Mouse (Mus musculus) thymus, adult 2 months (tissue): ENCODE results near the gene Trim62. TPM values are rescaled to one million over a fixed set of nuclear protein-coding genes. Genes with fewer than 3 reads are reported as not detected.

Source experiments
- DNase-seq: peaks from one replicate; pipeline ENCODE4 v3.0.0; 2021
- H3K27ac ChIP-seq: fragments of 200-500 bp; 2 replicates; pipeline ENCODE4 v1.5.1; 2012; ENCODE audit warnings: low read length, control low read depth; ENCODE audit not compliant: control insufficient read depth, insufficient read depth
- H3K27me3 ChIP-seq: fragments of 200-500 bp; 2 replicates; pipeline ENCODE4 v1.6.1; 2012; ENCODE audit warnings: mild to moderate bottlenecking, low read length, moderate library complexity, mixed read lengths; ENCODE audit not compliant: control insufficient read depth, insufficient read depth
- H3K36me3 ChIP-seq: fragments of 200-500 bp; 2 replicates; pipeline ENCODE4 v1.6.1; 2012; ENCODE audit warnings: mild to moderate bottlenecking, low read length, moderate library complexity; ENCODE audit not compliant: control insufficient read depth, insufficient read depth
- H3K4me1 ChIP-seq: fragments of 200-500 bp; replicated peaks from 2 replicates; pipeline ENCODE4 v1.6.1; 2012; ENCODE audit warnings: low read length; ENCODE audit not compliant: control insufficient read depth, insufficient read depth
- H3K4me3 ChIP-seq: fragments of 200-500 bp; 2 replicates; pipeline ENCODE4 v1.5.1; 2012; ENCODE audit warnings: mild to moderate bottlenecking, low read length, control low read depth, moderate library complexity; ENCODE audit not compliant: control insufficient read depth, insufficient read depth
- CTCF ChIP-seq: fragments of 200-500 bp; IDR thresholded peaks from 2 replicates; pipeline ENCODE4 v1.5.1; 2012; ENCODE audit warnings: mild to moderate bottlenecking, control low read depth, low read length, moderate library complexity, borderline replicate concordance; ENCODE audit not compliant: control insufficient read depth, poor library complexity, insufficient read depth; ENCODE audit errors: extremely low read depth
- POLR2A ChIP-seq: fragments of 200-500 bp; IDR thresholded peaks from 2 replicates; pipeline ENCODE4 v1.6.1; 2012; ENCODE audit warnings: mild to moderate bottlenecking, low read length, control low read depth, moderate library complexity; ENCODE audit not compliant: control insufficient read depth, poor library complexity, insufficient read depth; ENCODE audit errors: extremely low read depth
- WGBS: fragments of 180-500 bp; shearing (Covaris S2); methylation state at CpG from one replicate; pipeline ENCODE4 v1.1.7; 2018; 5-methylcytosine and 5-hydroxymethylcytosine counted together
- polyA plus RNA-seq: library from polyadenylated mRNA; depleted of rRNA; stranded (reverse); fragments of >200 nt; gene quantifications from 2 replicates; pipeline ENCODE4 v1.2.3, GENCODE M21; 2012

The Trim62 gene
- polyA plus RNA-seq, 1 experiment = 7.3 TPM

DNA sequence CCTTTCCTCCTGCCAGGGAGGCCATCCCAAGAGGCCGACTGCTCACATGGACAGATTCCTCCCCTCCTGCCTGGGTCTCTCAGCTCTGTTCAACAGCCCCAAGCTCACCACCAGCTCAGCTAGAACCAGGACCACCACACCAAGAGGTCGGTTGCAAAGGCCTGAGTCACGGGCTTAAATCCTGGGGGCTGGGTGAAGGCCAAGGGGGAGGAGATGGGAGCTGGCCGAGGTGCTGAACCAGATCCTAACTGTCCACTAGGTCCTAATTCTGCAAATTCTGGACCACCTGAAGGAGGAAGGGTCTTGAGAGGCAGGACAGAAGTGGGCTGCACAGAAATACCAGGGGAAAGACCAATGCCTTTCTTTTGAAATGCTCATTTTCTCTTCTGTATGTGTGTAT lies 30.4 kb downstream of the Trim62 start:
- H3K4me3 ChIP-seq = no peak overlapping the region
- TF ChIP-seq CTCF (no peak), POLR2A (no peak)
- DNase-seq = no peak
- no peaks in the 10 kb centered on the region for H3K36me3 ChIP-seq
- no peaks in the 10 kb centered on the region for H3K4me1 ChIP-seq
- 27% methylated on average over 4 of the region's 4 CpGs for WGBS
- H3K27me3 ChIP-seq = no peaks in the 10 kb centered on the region
- H3K27ac ChIP-seq = no peak overlapping the region

DNA sequence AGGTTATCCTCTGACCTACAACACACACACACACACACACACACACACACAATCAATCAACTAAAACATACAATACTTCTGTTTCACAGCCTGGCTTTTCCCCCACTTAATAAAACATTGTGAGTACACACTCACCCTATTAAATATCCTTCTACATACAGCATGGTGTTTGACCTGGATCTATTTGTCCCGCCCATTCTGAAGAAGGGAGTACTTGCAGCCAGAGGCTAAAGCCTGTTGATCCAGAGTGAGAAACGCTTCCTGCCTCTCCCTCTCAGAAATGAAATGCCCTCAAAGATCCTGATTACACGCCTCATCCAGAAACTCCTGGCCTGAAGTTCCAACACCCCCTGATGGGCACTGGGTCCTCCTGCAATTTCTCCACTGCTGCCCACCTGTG lies 33.7 kb downstream of the Trim62 start:
- TF ChIP-seq CTCF (no peak), POLR2A (no peak)
- no peaks in the 10 kb centered on the region for H3K36me3 ChIP-seq
- WGBS = 86% methylated on average over 3 of the region's 3 CpGs
- no peaks in the 10 kb centered on the region for H3K27me3 ChIP-seq
- no peak for DNase-seq
- no peak overlapping the region for H3K27ac ChIP-seq
- H3K4me1 ChIP-seq = no peaks in the 10 kb centered on the region
- H3K4me3 ChIP-seq = no peak overlapping the region

DNA sequence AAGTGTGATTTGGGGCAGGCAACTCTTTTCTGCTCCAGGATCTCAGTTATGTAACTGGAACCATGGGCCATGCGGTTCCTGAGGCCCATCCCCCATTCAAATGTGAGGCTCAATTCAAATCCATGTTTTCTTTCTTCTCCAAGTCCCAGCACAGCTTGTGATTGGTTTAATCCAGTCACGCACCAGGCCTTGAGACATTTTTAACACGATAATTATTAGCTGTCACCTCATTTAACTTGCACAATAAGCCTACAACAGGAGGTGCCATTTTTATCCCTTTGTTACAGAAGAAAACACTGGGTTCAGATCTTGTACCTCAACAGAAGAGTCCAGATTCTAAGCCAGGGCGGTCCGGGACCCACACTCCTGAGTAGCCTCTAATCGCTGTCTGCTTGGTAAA lies 34.4 kb downstream of the Trim62 start:
- no peak for DNase-seq
- no peaks in the 10 kb centered on the region for H3K27me3 ChIP-seq
- TF ChIP-seq POLR2A = no peak
- no peak for TF ChIP-seq CTCF
- WGBS = 97% methylated on average over 6 of the region's 6 CpGs
- no peaks in the 10 kb centered on the region for H3K36me3 ChIP-seq
- no peak overlapping the region for H3K27ac ChIP-seq
- H3K4me1 ChIP-seq = no peaks in the 10 kb centered on the region
- no peak overlapping the region for H3K4me3 ChIP-seq

DNA sequence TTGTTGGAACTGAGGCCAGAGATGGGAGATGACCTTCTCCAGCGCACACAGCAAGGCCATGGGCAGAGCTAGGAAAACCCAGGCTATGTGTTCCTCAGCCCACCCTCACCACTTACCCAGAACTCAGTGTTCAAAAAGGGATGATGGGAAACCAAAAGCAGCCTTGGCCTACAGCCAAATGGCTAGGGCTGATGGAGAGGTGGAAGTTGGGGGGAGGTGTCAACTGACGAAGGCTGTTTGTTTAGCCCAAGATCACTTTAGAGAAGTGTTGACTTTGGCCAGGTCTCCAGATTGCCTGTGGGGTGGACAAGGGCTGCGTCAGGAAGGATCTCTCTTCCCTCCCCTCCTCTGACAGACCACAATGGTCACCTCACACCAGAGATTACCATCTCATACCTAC lies 34.8 kb downstream of the Trim62 start:
- Histone ChIP-seq H3K4me1 (no peaks in the 10 kb centered on the region), H3K27me3 (no peaks in the 10 kb centered on the region), H3K4me3 (no peak overlapping the region), H3K36me3 (no peaks in the 10 kb centered on the region), H3K27ac (no peak overlapping the region)
- no peak for DNase-seq
- no peak for TF ChIP-seq POLR2A
- no peak for TF ChIP-seq CTCF
- WGBS = 46% methylated on average over 3 of the region's 3 CpGs

DNA sequence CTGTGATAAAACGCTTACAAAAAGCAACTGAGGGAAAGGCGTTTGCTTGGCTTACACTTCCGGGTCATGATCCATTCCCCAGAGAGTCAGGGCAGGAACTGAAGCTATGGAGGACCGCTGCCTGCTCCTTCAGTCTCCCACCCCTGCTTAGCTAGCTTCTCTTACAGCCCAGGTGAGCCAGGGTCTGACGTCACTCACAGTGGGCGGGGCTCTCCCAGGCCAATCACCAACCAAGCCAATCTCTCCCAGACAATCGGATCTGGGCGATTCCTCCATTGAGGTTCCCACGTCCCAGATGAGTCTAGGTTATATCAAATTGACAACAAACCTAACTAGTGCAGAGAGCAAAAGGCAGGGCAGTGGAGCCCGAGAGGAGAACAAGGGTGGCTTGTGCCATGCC lies 35.7 kb downstream of the Trim62 start:
- Histone ChIP-seq H3K27me3 (no peaks in the 10 kb centered on the region), H3K27ac (no peak overlapping the region), H3K4me1 (no peaks in the 10 kb centered on the region), H3K36me3 (no peaks in the 10 kb centered on the region), H3K4me3 (no peak overlapping the region)
- DNase-seq = no peak
- 58% methylated on average over 10 of the region's 10 CpGs for WGBS
- TF ChIP-seq CTCF (no peak), POLR2A (no peak)

DNA sequence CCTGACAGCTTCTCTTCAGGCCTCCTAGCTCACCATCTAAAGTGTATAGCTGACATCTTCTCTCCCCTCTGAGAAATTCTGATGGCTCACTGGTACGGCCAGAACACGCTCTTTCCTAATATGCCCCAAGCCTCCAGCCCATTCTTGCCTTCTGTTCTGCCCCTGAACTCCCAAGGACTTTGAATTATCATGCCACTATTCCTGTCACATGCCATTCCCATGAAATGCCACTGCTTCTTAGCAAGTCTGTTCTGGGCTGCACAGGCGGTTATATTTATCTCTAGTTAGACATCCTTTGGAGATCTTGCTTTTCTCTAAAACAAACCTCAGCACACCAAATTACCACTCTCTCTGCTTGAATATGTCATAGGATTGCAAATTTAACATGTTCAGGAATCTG lies 40.2 kb downstream of the Trim62 start:
- no peak for DNase-seq
- H3K27ac ChIP-seq = no peak overlapping the region
- H3K4me3 ChIP-seq = no peak overlapping the region
- WGBS = 94% methylated on average over 3 of the region's 3 CpGs
- H3K36me3 ChIP-seq = no peaks in the 10 kb centered on the region
- H3K4me1 ChIP-seq = peaks cover 3% of the 10 kb centered on the region
- H3K27me3 ChIP-seq = no peaks in the 10 kb centered on the region
- no peak for TF ChIP-seq CTCF

DNA sequence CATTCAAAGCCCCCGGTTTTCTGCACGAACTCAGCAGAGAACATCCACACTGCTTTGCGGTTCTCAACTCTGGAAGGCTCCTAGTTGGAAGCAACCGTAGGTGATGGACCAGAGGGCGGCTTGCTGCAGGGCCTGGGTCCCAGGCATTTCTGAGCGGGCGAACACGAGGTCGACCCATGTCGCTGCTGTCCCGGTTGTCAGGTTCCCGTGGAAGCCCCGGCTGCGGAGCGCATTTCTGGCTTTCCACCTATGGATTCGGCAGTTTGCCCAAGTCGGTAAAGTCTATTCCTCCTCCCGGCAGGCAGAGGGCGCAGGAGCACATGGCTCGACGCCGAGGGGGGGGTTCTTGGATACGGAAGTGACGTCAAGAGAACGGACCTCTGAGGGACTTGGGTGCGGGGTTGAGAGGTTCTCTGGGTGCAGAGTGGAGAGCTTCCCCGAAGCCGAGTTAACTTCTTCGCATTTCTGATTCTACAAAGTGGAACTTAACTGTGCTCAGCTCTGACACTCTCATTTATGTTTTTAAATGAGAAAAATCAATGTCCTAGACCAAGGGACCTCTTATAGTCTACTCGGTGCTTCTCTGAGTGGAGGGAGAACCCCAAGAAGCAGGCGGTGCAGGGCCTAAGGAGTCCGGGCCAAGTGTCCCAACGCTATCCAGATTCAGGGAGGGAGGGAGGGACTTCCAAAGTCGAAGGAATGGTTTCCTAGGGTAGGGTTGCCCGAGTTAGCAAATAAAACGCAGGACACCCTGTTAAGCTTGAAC lies 41.6 kb downstream of the Trim62 start:
- DNase-seq = peak; percentile 64

More for the DNA sequence above, 41.6 kb downstream of the Trim62 start:
- 18% methylated on average over 36 of the region's 36 CpGs for WGBS
- Histone ChIP-seq H3K36me3 (no peaks in the 10 kb centered on the region), H3K27me3 (no peaks in the 10 kb centered on the region), H3K4me3 (peak overlapping the region; percentile 23; the same call in 1 of the 2 replicates), H3K4me1 (peaks cover 3% of the 10 kb centered on the region), H3K27ac (no peak overlapping the region)
- TF ChIP-seq CTCF = peak; percentile 90
- TF ChIP-seq POLR2A = peak; percentile 62
